Mouse (Mus musculus) left cerebral cortex, adult 2 months (tissue): ENCODE data around the gene Oprm1. TPM values are rescaled to one million over a fixed set of nuclear protein-coding genes. Genes with fewer than 3 reads are reported as not detected.

ENCODE experiments used
- DNase-seq, 2 experiments: peaks; one replicate each; pipeline ENCODE4 v3.0.0; 2021 to 2022; ENCODE audit warnings: low spot score in 2 of 2, mixed read lengths in 1 of 2; ENCODE audit errors: extremely low spot score in 1 of 2
- H3K27ac ChIP-seq: fragments of 200-600 bp; 2 replicates; pipeline ENCODE4 v1.8.1; 2022
- H3K4me3 ChIP-seq: fragments of 200-600 bp; 2 replicates; pipeline ENCODE4 v1.8.1; 2022
- CTCF ChIP-seq: fragments of 200-600 bp; IDR thresholded peaks from 2 replicates; pipeline ENCODE4 v1.8.1; 2022; ENCODE audit warnings: antibody characterized with exemption, mild to moderate bottlenecking, moderate library complexity
- intact Hi-C: fragments of 180-260 bp; cut with DNase I; formaldehyde crosslinking; loops from one replicate; pipeline ENCODE4 v1.15.1; 2025
- total RNA-seq, 2 experiments: library from RNA; stranded (reverse); gene quantifications; 2 replicates each; pipeline ENCODE4 v1.2.3; 2021

The Oprm1 gene
- total RNA-seq, 2 experiments from 2014 or later: 7.6 to 9.3 TPM

- no peak overlapping the region for H3K4me3 ChIP-seq
- TF ChIP-seq CTCF: no peak
- no peak overlapping the region for H3K27ac ChIP-seq
- intact Hi-C loops: no loop called here
- DNase-seq: no peak
Measured at GRCm38 (mm10) chr10:7060326-7060725, 302.0 kb downstream of the Oprm1 start.

DNA sequence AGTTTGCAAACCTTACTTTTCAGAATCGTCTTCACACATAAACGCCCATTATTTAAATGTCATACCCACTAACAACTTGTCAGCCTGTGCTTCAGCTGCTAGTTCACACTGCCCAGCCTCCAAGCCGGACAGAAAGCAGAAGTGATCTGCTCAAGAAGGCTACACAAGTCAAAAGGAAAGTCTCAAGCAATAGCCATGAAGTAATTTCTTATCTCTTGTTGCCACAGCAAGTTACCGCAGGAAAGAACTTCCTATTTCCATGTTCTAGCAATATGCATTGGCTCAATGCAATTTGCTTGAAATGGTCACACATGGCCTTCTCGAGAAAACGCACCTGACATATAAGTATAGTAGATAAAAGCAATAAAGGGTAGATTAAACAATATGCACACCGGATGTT is 304.7 kb downstream of the Oprm1 start:
- no peak for DNase-seq
- intact Hi-C loops: no loop called here
- Histone ChIP-seq H3K27ac (no peak overlapping the region), H3K4me3 (no peak overlapping the region)
- TF ChIP-seq CTCF: no peak

DNA sequence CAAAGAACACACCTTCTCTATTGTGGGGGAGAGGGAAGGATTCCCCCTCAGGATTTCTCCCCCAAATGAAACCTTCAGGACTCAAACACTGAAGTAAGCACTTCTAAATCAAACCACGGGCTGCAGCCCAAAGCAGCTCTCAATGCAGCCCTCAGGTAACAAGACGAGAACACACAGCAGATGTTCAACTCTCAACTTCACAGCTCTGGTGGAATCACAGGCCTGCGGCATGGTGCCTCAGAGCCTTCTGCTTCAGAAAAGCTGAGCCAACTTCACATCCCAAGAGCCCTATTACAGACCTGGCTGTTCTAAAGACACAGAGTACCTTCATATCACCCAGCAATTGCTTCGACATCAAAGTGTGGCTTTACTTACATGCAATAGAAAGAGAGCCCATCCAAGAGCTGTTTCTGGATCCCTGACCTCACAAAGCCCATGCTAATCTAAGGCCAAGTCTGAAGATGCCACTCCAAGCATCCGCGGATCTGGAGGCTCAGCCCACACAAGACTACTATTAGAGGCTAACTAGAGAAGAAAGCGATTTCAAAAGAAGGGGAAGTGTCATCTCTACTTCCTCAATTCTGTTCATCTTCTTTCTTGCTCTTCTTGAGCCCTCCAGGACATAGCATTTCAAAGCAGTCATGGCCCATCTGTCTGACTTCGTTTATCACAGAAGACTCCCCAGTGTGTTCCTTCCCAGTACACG is 305.6 kb downstream of the Oprm1 start:
- intact Hi-C loops: no loop called here
- H3K4me3 ChIP-seq: no peak overlapping the region
- DNase-seq: no peak
- no peak for TF ChIP-seq CTCF
- H3K27ac ChIP-seq: no peak overlapping the region

GRCm38 (mm10) chr10:7068608-7069007 is 310.3 kb downstream of the Oprm1 start:
- H3K27ac ChIP-seq: no peak overlapping the region
- intact Hi-C loops: no loop called here
- no peak for DNase-seq
- H3K4me3 ChIP-seq: no peak overlapping the region
- TF ChIP-seq CTCF: peak; percentile 41

DNA sequence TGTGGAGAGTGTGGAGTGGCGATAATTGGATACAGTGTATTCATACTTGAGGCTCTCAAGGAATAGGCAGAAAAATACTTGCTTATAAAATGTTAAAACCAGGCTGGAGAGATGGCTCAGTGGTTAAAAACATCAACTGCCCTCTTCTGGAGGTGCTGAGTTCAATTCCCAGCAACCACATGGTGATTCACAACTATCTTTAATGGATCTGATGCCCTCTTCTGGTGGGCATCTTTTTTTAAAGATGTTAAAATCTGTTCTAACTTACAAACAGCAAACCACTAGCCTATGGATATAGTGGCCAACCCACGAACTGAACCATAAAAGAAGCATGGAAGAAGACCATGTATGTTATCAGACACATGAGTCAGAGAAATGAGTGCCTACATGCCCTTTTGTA is 310.8 kb downstream of the Oprm1 start:
- H3K27ac ChIP-seq: no peak overlapping the region
- no peak overlapping the region for H3K4me3 ChIP-seq
- intact Hi-C loops: no loop called here
- TF ChIP-seq CTCF: no peak; the same call in 1 of the 2 replicates
- no peak for DNase-seq

GRCm38 (mm10) chr10:7070100-7070835 is 312.0 kb downstream of the Oprm1 start:
- DNase-seq: no peak
- Histone ChIP-seq H3K27ac (no peak overlapping the region), H3K4me3 (no peak overlapping the region)
- TF ChIP-seq CTCF: no peak
- intact Hi-C loops: no loop called here

GRCm38 (mm10) chr10:7070924-7071323 is 312.6 kb downstream of the Oprm1 start:
- no peak for TF ChIP-seq CTCF
- no peak for DNase-seq
- Histone ChIP-seq H3K4me3 (no peak overlapping the region), H3K27ac (no peak overlapping the region)
- intact Hi-C loops: no loop called here

DNA sequence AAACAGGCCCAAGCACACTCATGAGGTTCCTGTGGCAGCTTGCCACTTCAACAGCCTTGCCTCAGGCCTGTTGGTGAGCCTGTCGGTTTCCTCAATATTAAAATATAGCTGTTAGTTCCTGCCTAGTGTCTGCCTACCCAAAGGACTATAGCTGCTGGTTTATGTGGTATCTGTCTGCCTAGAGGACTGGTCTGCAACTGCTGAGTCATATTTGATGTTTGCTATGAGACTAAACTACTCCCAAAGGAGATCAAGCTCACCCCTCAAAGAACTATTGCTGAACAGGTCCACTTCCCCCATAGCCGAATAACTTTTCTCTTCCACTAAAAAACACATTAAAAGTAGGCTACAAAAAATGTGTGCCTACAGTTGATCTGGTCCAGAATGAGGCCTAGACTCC is 315.9 kb downstream of the Oprm1 start:
- no peak overlapping the region for H3K27ac ChIP-seq
- intact Hi-C loops: no loop called here
- TF ChIP-seq CTCF: no peak
- H3K4me3 ChIP-seq: no peak overlapping the region
- no peak for DNase-seq

DNA sequence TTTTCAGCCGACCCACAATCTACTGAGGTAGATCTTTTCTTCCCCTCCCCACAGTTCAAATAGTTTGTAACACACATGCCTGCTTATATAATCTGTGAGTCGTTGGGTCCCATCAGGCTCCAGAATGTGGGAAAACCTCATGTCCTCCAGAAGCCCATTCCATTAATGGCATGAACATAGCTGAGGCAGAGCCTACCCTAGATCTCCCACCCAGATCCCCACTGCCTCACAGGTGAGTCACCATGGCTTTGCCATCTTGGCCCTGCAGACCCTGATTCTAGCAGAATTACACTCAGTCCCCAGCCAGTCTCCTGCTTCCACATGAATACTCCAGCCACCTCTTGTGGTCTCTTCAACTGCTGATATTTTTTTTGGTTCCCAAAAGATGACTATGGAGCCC is 317.4 kb downstream of the Oprm1 start:
- H3K27ac ChIP-seq: no peak overlapping the region
- DNase-seq: no peak
- intact Hi-C loops: loop anchor here (2.0 kb wide), 2 partner anchors 49 to 191 kb away; no protein-coding TSS in a partner anchor
- no peak for TF ChIP-seq CTCF
- no peak overlapping the region for H3K4me3 ChIP-seq

- intact Hi-C loops: loop anchor here (2.0 kb wide), 2 partner anchors 49 to 191 kb away; no protein-coding TSS in a partner anchor
- Histone ChIP-seq H3K27ac (no peak overlapping the region; the same call in 1 of the 2 replicates), H3K4me3 (no peak overlapping the region)
- TF ChIP-seq CTCF: peak; percentile 95
- peak; percentile 79 to 83 for DNase-seq
Measured at GRCm38 (mm10) chr10:7076201-7076600, 317.9 kb downstream of the Oprm1 start.

DNA sequence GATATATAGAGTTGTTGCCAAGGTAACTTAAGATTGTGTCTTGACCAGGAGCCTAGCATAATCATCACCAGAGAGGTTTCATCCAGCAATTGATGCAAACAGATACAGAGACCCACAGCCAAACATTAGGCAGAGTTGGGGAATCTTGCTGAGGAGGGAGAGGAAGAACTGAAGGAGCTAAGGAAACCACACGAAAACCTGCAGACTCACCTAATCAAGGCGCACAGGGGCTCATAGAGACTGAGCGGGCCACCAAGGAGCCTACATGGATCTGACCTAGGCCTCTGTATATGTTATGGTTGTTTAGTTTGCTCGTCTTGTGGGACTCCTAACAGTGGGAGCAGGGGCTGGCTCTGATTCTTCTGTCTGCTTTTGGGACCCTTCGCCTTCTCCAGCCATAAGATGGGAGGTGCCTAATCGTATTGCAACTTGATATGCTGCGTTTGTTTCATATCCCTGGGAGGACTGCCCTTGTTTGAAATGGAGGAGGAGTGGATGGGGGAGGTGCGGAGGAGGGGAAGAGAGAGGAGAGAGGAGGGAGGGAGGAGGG is 318.4 kb downstream of the Oprm1 start:
- no peak for TF ChIP-seq CTCF
- H3K27ac ChIP-seq: peak overlapping the region; percentile 57
- no peak overlapping the region for H3K4me3 ChIP-seq
- intact Hi-C loops: loop anchor here (2.0 kb wide), 2 partner anchors 48 to 192 kb away; no protein-coding TSS in a partner anchor
- DNase-seq: no peak

- TF ChIP-seq CTCF: no peak
- Histone ChIP-seq H3K27ac (no peak overlapping the region), H3K4me3 (no peak overlapping the region)
- DNase-seq: no peak
- intact Hi-C loops: loop anchor here (2.0 kb wide), 2 partner anchors 47 to 193 kb away; no protein-coding TSS in a partner anchor
Measured at GRCm38 (mm10) chr10:7077389-7077808, 319.1 kb downstream of the Oprm1 start.
